Mouse (Mus musculus) gastrocnemius, postnatal 14 days (tissue): ENCODE measurements around the gene Gm28778. TPM values are rescaled to one million over a fixed set of nuclear protein-coding genes. Genes with fewer than 3 reads are reported as not detected.

Experiments used
- total RNA-seq, 2 experiments: library from RNA; stranded (reverse); gene quantifications; 2 replicates each; pipeline ENCODE4 v1.2.3; 2021

Gm28778 gene
- total RNA-seq, 2 experiments from 2014 or later, result not detected

Other genes with a start within 250 kb of the Gm28778 start
- 10 to 100 TPM; 27.3 to 36.4 TPM for gene Mstn, start 235.5 kb upstream of the Gm28778 start, total RNA-seq
- gene 1700019A02Rik, start 109.5 kb upstream of the Gm28778 start, total RNA-seq, result not detected
- 1 to 10 TPM; 4.0 to 5.2 TPM for gene Pms1, start 93 bp upstream of the Gm28778 start, total RNA-seq
- gene Ormdl1, start within 50 bp of the Gm28778 start, total RNA-seq, result 1 to 10 TPM; 3.7 to 4.9 TPM
- gene Osgepl1, start 16.5 kb downstream of the Gm28778 start, total RNA-seq, result 10 to 100 TPM; 17.9 to 18.5 TPM
- gene Asdurf, start 55.5 kb downstream of the Gm28778 start, total RNA-seq, result 1 to 10 TPM; 3.2 to 3.9 TPM
- not detected for gene Gm28551, start 55.6 kb downstream of the Gm28778 start, total RNA-seq
- gene Asnsd1, start 55.6 kb downstream of the Gm28778 start, total RNA-seq, result 10 to 100 TPM; 39.4 to 41.2 TPM